ENCODE assay signal across 8 mouse cellular contexts in genomic region chr11:65268310-65268709, GRCm38 (mm10). TPM values are rescaled to one million over a fixed set of nuclear protein-coding genes. Genes with fewer than 3 reads are reported as not detected.
DNase-seq lines count a peak whose midpoint lies in the region; ATAC-seq lines count a peak whose summit lies in the region.

No protein-coding gene starts in this region.

- no peaks in the 10 kb centered on the region for H3K9me3 ChIP-seq in limb, embryonic 11.5 days (ENCODE audit: control insufficient read depth, low read length)
- H3K9me3 ChIP-seq in limb, embryonic 10.5 days (replicated peaks) = no peaks in the 10 kb centered on the region
- H3K9me3 ChIP-seq in stomach, embryonic 14.5 days (ENCODE audit: control insufficient read depth, low read depth, low read length) = no peaks in the 10 kb centered on the region
- H3K9me3 ChIP-seq in hindbrain, embryonic 10.5 days = no peaks in the 10 kb centered on the region

- WGBS in limb, embryonic 11.5 days = 55% methylated on average over 4 of the region's 4 CpGs
- WGBS in limb, embryonic 10.5 days = 60% methylated on average over 4 of the region's 4 CpGs
- 28% methylated on average over 4 of the region's 4 CpGs for WGBS in stomach, embryonic 14.5 days
- 61% methylated on average over 4 of the region's 4 CpGs for WGBS in hindbrain, embryonic 10.5 days

- H3K4me2 ChIP-seq in limb, embryonic 11.5 days (ENCODE audit: low read depth, severe bottlenecking) = no peak overlapping the region
- peak overlapping the region; percentile 78 for H3K4me2 ChIP-seq in stomach, embryonic 14.5 days (replicated peaks; ENCODE audit: low read depth, low read length)

- H3K4me1 ChIP-seq in limb, embryonic 11.5 days (ENCODE audit: control insufficient read depth, insufficient read depth, low read length) = peaks cover 9% of the 10 kb centered on the region; the same call in 1 of the 2 replicates
- peaks cover 18% of the 10 kb centered on the region for H3K4me1 ChIP-seq in limb, embryonic 10.5 days
- no peaks in the 10 kb centered on the region for H3K4me1 ChIP-seq in stomach, embryonic 14.5 days (ENCODE audit: control insufficient read depth, insufficient read depth, low read length)
- H3K4me1 ChIP-seq in hindbrain, embryonic 10.5 days (replicated peaks) = peaks cover 23% of the 10 kb centered on the region

- ATAC-seq in limb, embryonic 11.5 days (ENCODE audit: insufficient number of reproducible peaks, low FRiP score, low TSS enrichment, low read depth) = no peak
- ATAC-seq in stomach, embryonic 14.5 days (ENCODE audit: insufficient number of reproducible peaks, insufficient read depth, low FRiP score, low read depth) = no peak

- H3K36me3 ChIP-seq in limb, embryonic 11.5 days (ENCODE audit: control insufficient read depth, insufficient read depth, low read length) = no peaks in the 10 kb centered on the region
- H3K36me3 ChIP-seq in limb, embryonic 10.5 days = no peaks in the 10 kb centered on the region
- no peaks in the 10 kb centered on the region for H3K36me3 ChIP-seq in stomach, embryonic 14.5 days (ENCODE audit: control insufficient read depth, insufficient read depth, low read length)
- H3K36me3 ChIP-seq in hindbrain, embryonic 10.5 days = no peaks in the 10 kb centered on the region

- DNase-seq in adrenal gland, postnatal 10 days = peak; percentile 19
- DNase-seq in adrenal gland, postnatal 4 days (ENCODE audit: low spot score in 2 of 2) = no peak
- peak; percentile 28 for DNase-seq in limb, embryonic 11.5 days (ENCODE audit: low spot score)
- DNase-seq in limb, embryonic 10.5 days (ENCODE audit: low spot score) = no peak
- DNase-seq in heart, postnatal 4 days = peak; percentile 46
- no peak for DNase-seq in hindbrain, embryonic 10.5 days (ENCODE audit: low spot score)
- DNase-seq in thymus, postnatal 0 days (ENCODE audit: low spot score) = no peak

- H3K4me3 ChIP-seq in limb, embryonic 11.5 days (ENCODE audit: low read depth, low read length) = no peak overlapping the region
- H3K4me3 ChIP-seq in limb, embryonic 10.5 days = no peak overlapping the region
- peak overlapping the region; percentile 44 for H3K4me3 ChIP-seq in stomach, embryonic 14.5 days (ENCODE audit: low read depth, low read length)
- no peak overlapping the region for H3K4me3 ChIP-seq in hindbrain, embryonic 10.5 days

- H3K9ac ChIP-seq in limb, embryonic 11.5 days (ENCODE audit: low read length) = no peak overlapping the region
- H3K9ac ChIP-seq in stomach, embryonic 14.5 days (replicated peaks; ENCODE audit: low read depth, low read length) = 0 out of 2 replicates have a peak overlapping the region, but pooled peaks have one; percentile 18

- H3K27me3 ChIP-seq in limb, embryonic 11.5 days (ENCODE audit: control insufficient read depth, insufficient read depth, low read length) = 0 out of 2 replicates have a peak, but pooled peaks cover 3% of the 10 kb centered on the region
- peaks cover 37% of the 10 kb centered on the region for H3K27me3 ChIP-seq in limb, embryonic 10.5 days (ENCODE audit: low read depth, poor library complexity, severe bottlenecking)
- no peaks in the 10 kb centered on the region for H3K27me3 ChIP-seq in stomach, embryonic 14.5 days (ENCODE audit: control insufficient read depth, insufficient read depth, low read length)
- H3K27me3 ChIP-seq in hindbrain, embryonic 10.5 days (ENCODE audit: insufficient read depth, poor library complexity, severe bottlenecking) = peaks cover 28% of the 10 kb centered on the region

- H3K27ac ChIP-seq in limb, embryonic 11.5 days (replicated peaks; ENCODE audit: low read depth, low read length) = no peak overlapping the region
- no peak overlapping the region for H3K27ac ChIP-seq in limb, embryonic 10.5 days
- H3K27ac ChIP-seq in stomach, embryonic 14.5 days (ENCODE audit: low read length) = peak overlapping the region; percentile 55; the same call in 1 of the 2 replicates
- no peak overlapping the region for H3K27ac ChIP-seq in hindbrain, embryonic 10.5 days

RNA-seq across cellular contexts. Expression of gene Myocd, which starts 1.5 kb away (rescaled TPM):
- total RNA-seq in adrenal gland, postnatal 10 days (2021) = 1 to 10 TPM; 1.3 to 2.1 TPM
- 1 to 10 TPM in 1 of 2 experiments, under 1 TPM in 1; 0.99 to 2.7 TPM for total RNA-seq in adrenal gland, postnatal 4 days (2021)
- 0.87 and 1.1 TPM in 2 replicates for polyA plus RNA-seq in limb, embryonic 11.5 days (2014; fragmentation: Nextera tagmentation; extraction: Ambion mirVana)
- polyA plus RNA-seq in limb, embryonic 10.5 days (2016; fragmentation: Nextera tagmentation; extraction: Ambion mirVana) = 0.08 and 0.38 TPM in 2 replicates
- total RNA-seq in heart, postnatal 4 days (2021) = 100 to 1,000 TPM; 113 to 131 TPM
- polyA plus RNA-seq in stomach, embryonic 14.5 days (2014; fragmentation: Nextera tagmentation; extraction: Ambion mirVana) = 55.3 and 63.0 TPM in 2 replicates
- 1.3 and 2.1 TPM in 2 replicates for polyA plus RNA-seq in hindbrain, embryonic 10.5 days (2016; fragmentation: Nextera tagmentation; extraction: Ambion mirVana)
- 0.05 and 0.15 TPM in 2 replicates for polyA plus RNA-seq in thymus, postnatal 0 days (2015; fragmentation: Nextera tagmentation; extraction: Ambion mirVana)

Comparison
In these comparisons a context has a peak if more than half of its experiments do, and no peak if none do; other contexts are left out.
1. DNase-seq: peak in adrenal gland, postnatal 10 days (single experiment), limb, embryonic 11.5 days (single experiment) and heart, postnatal 4 days (single experiment); none in adrenal gland, postnatal 4 days (0 of 2), limb, embryonic 10.5 days (single experiment), hindbrain, embryonic 10.5 days (single experiment) and thymus, postnatal 0 days (single experiment).
2. RNA of gene Myocd, which starts 1.5 kb away (polyA plus RNA-seq): 55.3 to 63.0 TPM in stomach, embryonic 14.5 days; 1.3 to 2.1 TPM in hindbrain, embryonic 10.5 days, 0.87 to 1.1 TPM in limb, embryonic 11.5 days, 0.08 to 0.38 TPM in limb, embryonic 10.5 days and 0.05 to 0.15 TPM in thymus, postnatal 0 days; every median in the first group is over 10 times any median in the second.